Mouse (Mus musculus) frontal cortex, adult 2 months (tissue): ENCODE measurements around the gene Bnc1. TPM values are rescaled to one million over a fixed set of nuclear protein-coding genes. Genes with fewer than 3 reads are reported as not detected.

Source experiments
- polyA plus RNA-seq: library from polyadenylated mRNA; depleted of rRNA; stranded (reverse); fragments of >200 nt; gene quantifications from 2 replicates; pipeline ENCODE4 v1.2.3, GENCODE M21; 2012; rRNA removed

The Bnc1 gene
- polyA plus RNA-seq, 1 experiment = 0.02 TPM

Other genes starting within 250 kb of the Bnc1 start
- 72.0 and 83.5 TPM in 2 replicates for gene Ramac, start 229.4 kb downstream of the Bnc1 start, polyA plus RNA-seq
- 33.3 and 34.2 TPM in 2 replicates for gene 3110040N11Rik, start 202.8 kb downstream of the Bnc1 start, polyA plus RNA-seq
- 148 and 162 TPM in 2 replicates for gene Btbd1, start 162.9 kb downstream of the Bnc1 start, polyA plus RNA-seq
- gene Gm10160, start 136.5 kb downstream of the Bnc1 start, polyA plus RNA-seq = not detected in 2 replicates
- gene Tm6sf1, start 133.3 kb downstream of the Bnc1 start, polyA plus RNA-seq = 76.4 and 79.7 TPM in 2 replicates
- gene Hdgfl3, start 57.8 kb downstream of the Bnc1 start, polyA plus RNA-seq = 45.8 and 48.8 TPM in 2 replicates
- gene Sh3gl3, start 181.5 kb upstream of the Bnc1 start, polyA plus RNA-seq = 45.8 and 52.6 TPM in 2 replicates